Mouse (Mus musculus) MEL (cell line): ENCODE results near the gene Mcur1. TPM values are rescaled to one million over a fixed set of nuclear protein-coding genes. Genes with fewer than 3 reads are reported as not detected.

Experiments
- DNase-seq: peaks from one replicate; pipeline ENCODE4 v3.0.0; 2011; ENCODE audit warnings: low read depth, low spot score
- H3K27ac ChIP-seq: 2 replicates; pipeline ENCODE4 v1.5.1; 2012; ENCODE audit warnings: low read depth, mild to moderate bottlenecking, control low read depth, low read length, moderate library complexity; ENCODE audit not compliant: control insufficient read depth
- H3K27me3 ChIP-seq, 2 experiments: fragments of 150-350 bp in 1 of 2; sonication (generic) in 1 of 2; 2 replicates each; pipeline ENCODE4 v1.6.1; 2012; ENCODE audit warnings: low read length in 2 of 2, mild to moderate bottlenecking in 2 of 2, improper control_type of control experiment in 1 of 2, moderate library complexity in 1 of 2; ENCODE audit not compliant: insufficient read depth in 2 of 2, control insufficient read depth in 1 of 2
- H3K36me3 ChIP-seq, 2 experiments: 2 replicates each; pipeline ENCODE4 v1.6.1; 2012 to 2014; ENCODE audit warnings: low read length in 2 of 2, improper control_type of control experiment in 1 of 2, inconsistent platforms in 1 of 2, mild to moderate bottlenecking in 1 of 2; ENCODE audit not compliant: insufficient read depth in 2 of 2, control insufficient read depth in 1 of 2
- H3K4me1 ChIP-seq, 2 experiments: fragments of 150-350 bp in 1 of 2; sonication (generic) in 1 of 2; 2 replicates each; pipeline ENCODE4 v1.6.1; 2012; ENCODE audit warnings: low read length in 2 of 2, improper control_type of control experiment in 1 of 2, mild to moderate bottlenecking in 1 of 2; ENCODE audit not compliant: insufficient read depth in 2 of 2, control insufficient read depth in 1 of 2
- H3K4me3 ChIP-seq, 2 experiments: fragments of 150-350 bp in 1 of 2; sonication (generic) in 1 of 2; 2 replicates each; pipeline ENCODE4 v1.5.1; 2012; ENCODE audit warnings: low read depth in 2 of 2, low read length in 2 of 2, mild to moderate bottlenecking in 2 of 2, moderate library complexity in 2 of 2, control low read depth in 1 of 2, improper control_type of control experiment in 1 of 2; ENCODE audit not compliant: control insufficient read depth in 1 of 2, insufficient read depth in 1 of 2
- H3K79me2 ChIP-seq: 2 replicates; pipeline ENCODE4 v1.6.1; 2012; ENCODE audit warnings: mild to moderate bottlenecking, low read length, moderate library complexity; ENCODE audit not compliant: control insufficient read depth, poor library complexity, insufficient read depth
- H3K9ac ChIP-seq: 2 replicates; pipeline ENCODE4 v1.6.1; 2012; ENCODE audit warnings: low read depth, mild to moderate bottlenecking, control low read depth, low read length, moderate library complexity; ENCODE audit not compliant: control insufficient read depth, poor library complexity, severe bottlenecking
- H3K9me3 ChIP-seq: fragments of 150-350 bp; sonication (generic); replicated peaks from 2 replicates; pipeline ENCODE4 v1.6.1; 2012; ENCODE audit warnings: mild to moderate bottlenecking, low read length, improper control_type of control experiment, moderate library complexity; ENCODE audit not compliant: insufficient read depth
- BHLHE40 ChIP-seq: IDR thresholded peaks from 2 replicates; pipeline ENCODE4 v1.6.1; 2012; ENCODE audit warnings: low read depth, mild to moderate bottlenecking, inconsistent platforms, low read length, improper control_type of control experiment, borderline replicate concordance
- E2F4 ChIP-seq: IDR thresholded peaks from 2 replicates; pipeline ENCODE4 v1.6.1; 2011; ENCODE audit warnings: low read depth, low read length, improper control_type of control experiment, borderline replicate concordance
- EP300 ChIP-seq, 2 experiments: IDR thresholded peaks; 2 replicates each; pipeline ENCODE4 v1.6.1; 2011; ENCODE audit warnings: improper control_type of control experiment in 2 of 2, low read length in 2 of 2, low read depth in 1 of 2, mild to moderate bottlenecking in 1 of 2
- ETS1 ChIP-seq: IDR thresholded peaks from 2 replicates; pipeline ENCODE4 v1.6.1; 2012; ENCODE audit warnings: low read depth, mild to moderate bottlenecking, inconsistent platforms, low read length, improper control_type of control experiment, moderate library complexity
- GABPA ChIP-seq: IDR thresholded peaks from 2 replicates; pipeline ENCODE4 v1.6.1; 2012; ENCODE audit warnings: low read depth, mild to moderate bottlenecking, inconsistent platforms, low read length, improper control_type of control experiment, moderate library complexity
- GATA1 ChIP-seq: IDR thresholded peaks from 2 replicates; pipeline ENCODE4 v1.6.1; 2011; ENCODE audit warnings: low read depth, low read length, improper control_type of control experiment
- HCFC1 ChIP-seq: IDR thresholded peaks from 2 replicates; pipeline ENCODE4 v1.6.1; 2012; ENCODE audit warnings: low read depth, mild to moderate bottlenecking, inconsistent platforms, low read length, improper control_type of control experiment, moderate library complexity
- JUND ChIP-seq: IDR thresholded peaks from 2 replicates; pipeline ENCODE4 v1.6.1; 2011; ENCODE audit warnings: low read depth, mild to moderate bottlenecking, improper control_type of control experiment, low read length
- MEF2A ChIP-seq: IDR thresholded peaks from 2 replicates; pipeline ENCODE4 v1.6.1; 2014; ENCODE audit warnings: low read depth, mild to moderate bottlenecking, inconsistent platforms, low read length, improper control_type of control experiment; ENCODE audit not compliant: poor library complexity, insufficient replicate concordance, severe bottlenecking; ENCODE audit errors: extremely low read depth
- POLR2A ChIP-seq, 2 experiments: IDR thresholded peaks; 2 replicates each; pipeline ENCODE4 v1.6.1; 2011 to 2012; ENCODE audit warnings: low read length in 2 of 2, mild to moderate bottlenecking in 2 of 2, control low read depth in 1 of 2, improper control_type of control experiment in 1 of 2, low read depth in 1 of 2, moderate library complexity in 1 of 2; ENCODE audit not compliant: control insufficient read depth in 1 of 2, insufficient read depth in 1 of 2, poor library complexity in 1 of 2
- POLR2AphosphoS2 ChIP-seq: IDR thresholded peaks from 2 replicates; pipeline ENCODE4 v1.6.1; 2011; ENCODE audit warnings: low read length, improper control_type of control experiment
- POLR2AphosphoS5 ChIP-seq: IDR thresholded peaks from 2 replicates; pipeline ENCODE4 v1.6.1; 2012; ENCODE audit warnings: low read depth, borderline replicate concordance, mild to moderate bottlenecking, inconsistent platforms, low read length, moderate library complexity, mixed read lengths
- SIN3A ChIP-seq: IDR thresholded peaks from 2 replicates; pipeline ENCODE4 v1.6.1; 2012; ENCODE audit warnings: low read length, improper control_type of control experiment, inconsistent platforms
- SMC3 ChIP-seq: IDR thresholded peaks from 2 replicates; pipeline ENCODE4 v1.6.1; 2011; ENCODE audit warnings: low read depth, low read length, improper control_type of control experiment
- TAL1 ChIP-seq: IDR thresholded peaks from 2 replicates; pipeline ENCODE4 v1.6.1; 2012; ENCODE audit warnings: mild to moderate bottlenecking, inconsistent platforms, low read length, moderate library complexity, mixed read lengths
- TBP ChIP-seq: IDR thresholded peaks from 2 replicates; pipeline ENCODE4 v1.8.0; 2011; ENCODE audit warnings: low read depth, low read length, improper control_type of control experiment
- TCF12 ChIP-seq: IDR thresholded peaks from 2 replicates; pipeline ENCODE4 v1.6.1; 2014; ENCODE audit warnings: low read depth, mild to moderate bottlenecking, inconsistent platforms, low read length, improper control_type of control experiment, moderate library complexity
- UBTF ChIP-seq: IDR thresholded peaks from 2 replicates; pipeline ENCODE4 v1.6.1; 2012; ENCODE audit warnings: low read depth, mild to moderate bottlenecking, inconsistent platforms, low read length, improper control_type of control experiment, moderate library complexity, borderline replicate concordance; ENCODE audit not compliant: insufficient read depth
- ZC3H11A ChIP-seq: IDR thresholded peaks from 2 replicates; pipeline ENCODE4 v1.6.1; 2012; ENCODE audit warnings: low read depth, mild to moderate bottlenecking, inconsistent platforms, low read length, improper control_type of control experiment
- ZMIZ1 ChIP-seq: IDR thresholded peaks from 2 replicates; pipeline ENCODE4 v1.6.1; 2012; ENCODE audit warnings: low read depth, mild to moderate bottlenecking, inconsistent platforms, low read length, improper control_type of control experiment, moderate library complexity
- polyA plus RNA-seq, 2 experiments: library from polyadenylated mRNA; stranded (reverse) in 1 of 2; unstranded in 1 of 2; fragments of >175 nt in 1 of 2; fragments of >200 nt in 1 of 2; gene quantifications; 2 replicates each; pipeline versions ENCODE4 v1.2.1 to v1.2.4; 2012; ENCODE audit warnings: low replicate concordance in 2 of 2, low read depth in 1 of 2; ENCODE audit not compliant: insufficient read length in 2 of 2, insufficient read depth in 1 of 2, missing spikeins in 1 of 2
- total RNA-seq: library from RNA; depleted of rRNA; stranded (reverse); fragments of 300-350 nt; gene quantifications from 2 replicates; pipeline ENCODE4 v1.2.3, GENCODE M21; 2012

Gene Mcur1
- total and polyA plus RNA-seq, 3 experiments = 8.4 to 19.7 TPM; not detected in 1

DNA sequence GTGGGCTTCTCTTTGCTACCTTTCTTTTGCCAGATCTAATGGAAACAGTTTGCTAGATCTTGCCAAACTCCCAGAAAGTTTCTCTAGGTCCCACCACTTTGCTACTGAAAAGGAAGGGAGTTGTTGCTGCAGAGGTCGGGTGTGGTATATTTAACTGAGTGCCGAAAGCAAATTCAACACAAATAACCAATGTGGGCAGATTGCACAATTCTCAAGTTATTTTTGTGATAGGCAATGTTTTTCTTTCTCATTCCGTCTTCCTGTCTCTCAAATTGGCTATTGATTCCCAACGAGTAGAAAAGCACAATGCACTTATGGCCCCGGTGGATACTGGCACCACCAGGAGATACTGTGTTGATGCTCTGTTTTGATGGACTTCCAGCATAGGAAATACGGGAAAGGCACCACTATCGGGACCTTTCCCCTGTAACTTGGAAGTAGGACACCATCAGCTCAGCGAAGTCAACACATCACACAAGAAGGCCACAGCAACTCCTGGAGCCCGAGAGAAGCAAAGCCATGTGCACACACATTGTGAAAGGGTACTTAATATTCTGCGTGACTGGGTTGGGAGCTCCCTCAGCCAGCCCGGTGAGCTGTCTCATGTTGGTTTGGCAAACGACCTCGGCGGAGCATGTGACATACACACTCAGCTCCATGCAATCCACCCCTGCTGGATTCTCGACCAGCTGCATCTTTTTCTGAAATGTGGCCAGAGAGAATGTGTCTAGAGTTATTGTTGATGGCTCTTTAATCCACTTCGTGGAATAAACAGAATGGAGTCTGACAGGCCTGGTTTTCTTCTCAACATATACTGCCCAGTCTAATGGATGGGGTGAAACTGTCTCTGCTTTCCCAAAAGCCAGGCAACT is 35.3 kb downstream of the Mcur1 start:
- Histone ChIP-seq H3K4me3 (no peak overlapping the region), H3K9me3 (no peaks in the 10 kb centered on the region), H3K27me3 (no peaks in the 10 kb centered on the region), H3K27ac (no peak overlapping the region), H3K4me1 (no peaks in the 10 kb centered on the region), H3K79me2 (no peaks in the 10 kb centered on the region), H3K9ac (no peak overlapping the region), H3K36me3 (no peaks in the 10 kb centered on the region)
- DNase-seq = no peak
- TF ChIP-seq BHLHE40 (no peak), HCFC1 (no peak), UBTF (no peak), E2F4 (no peak), SIN3A (no peak), SMC3 (no peak), GATA1 (no peak), TBP (no peak), TCF12 (no peak), JUND (no peak), ZC3H11A (no peak), POLR2AphosphoS2 (no peak), TAL1 (no peak), GABPA (no peak), MEF2A (no peak), POLR2AphosphoS5 (no peak), POLR2A (IDR thresholded peaks at IDR 0.05; ENCODE audit: control insufficient read depth in 1 of 2, insufficient read depth in 1 of 2, low read depth in 1 of 2, low read length in 2 of 2, poor library complexity in 1 of 2) (no peak), ZMIZ1 (no peak), ETS1 (no peak)

DNA sequence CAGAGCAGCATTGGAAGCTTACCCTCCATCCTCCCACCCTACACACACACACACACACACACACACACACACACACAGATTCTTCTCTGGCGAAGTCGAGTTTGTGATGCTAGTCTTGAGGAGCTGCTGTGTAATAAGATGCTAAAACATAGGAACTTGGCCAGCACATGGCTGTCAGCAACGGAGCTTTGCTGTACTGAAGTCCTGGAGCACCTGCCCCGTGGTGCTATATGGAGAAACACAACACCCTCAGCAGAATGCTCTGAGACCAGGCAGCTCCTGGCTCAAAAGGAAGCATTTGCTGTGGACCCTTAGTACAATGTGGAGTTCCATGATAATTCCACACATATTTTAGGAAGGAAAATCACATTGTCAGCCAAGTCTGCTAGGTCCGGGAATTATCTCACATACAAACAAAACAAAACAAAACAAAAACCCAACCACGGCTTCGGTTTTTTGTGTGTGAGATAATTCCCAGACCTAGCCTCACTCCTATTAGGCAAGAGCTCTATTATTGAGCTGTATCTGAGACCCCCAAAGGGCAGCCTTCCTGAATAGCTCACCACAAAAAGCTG is 36.0 kb downstream of the Mcur1 start:
- no peaks in the 10 kb centered on the region for H3K9me3 ChIP-seq
- H3K36me3 ChIP-seq = no peaks in the 10 kb centered on the region
- H3K79me2 ChIP-seq = no peaks in the 10 kb centered on the region
- H3K9ac ChIP-seq = no peak overlapping the region
- no peaks in the 10 kb centered on the region for H3K27me3 ChIP-seq
- DNase-seq = no peak
- TF ChIP-seq UBTF = no peak
- no peak for TF ChIP-seq TCF12
- no peak for TF ChIP-seq POLR2AphosphoS5
- TF ChIP-seq EP300 (IDR thresholded peaks at IDR 0.05; ENCODE audit: low read depth in 1 of 2, low read length in 2 of 2) = no peak
- TF ChIP-seq ETS1 = no peak
- TF ChIP-seq POLR2A (IDR thresholded peaks at IDR 0.05; ENCODE audit: control insufficient read depth in 1 of 2, insufficient read depth in 1 of 2, low read depth in 1 of 2, low read length in 2 of 2, poor library complexity in 1 of 2) = no peak
- H3K27ac ChIP-seq = no peak overlapping the region
- H3K4me3 ChIP-seq = no peak overlapping the region
- H3K4me1 ChIP-seq = no peaks in the 10 kb centered on the region
